Mouse (Mus musculus): ENCODE data around the gene Pgm2. TPM values are rescaled to one million over a fixed set of nuclear protein-coding genes. Genes with fewer than 3 reads are reported as not detected.
A peak's percentile ranks its signal among the peaks of the same experiment; 100 is the strongest.

Pgm2 gene
- 33.2 and 40.2 TPM in 2 replicates for polyA plus RNA-seq (2015; fragmentation: Nextera tagmentation; extraction: Ambion mirVana)

GRCm38 (mm10) chr5:64092748-64093292, at the start of gene Pgm2:
TSS of gene Pgm2 (plus strand) at chr5:64092950.
- Histone ChIP-seq H3K27ac (peak within 1 kb of the TSS; percentile 73), H3K36me3 (peaks cover under 1% of the 10 kb centered on the region), H3K9me3 (no peaks in the 10 kb centered on the region), H3K4me1 (peaks cover 12% of the 10 kb centered on the region), H3K9ac (peak within 1 kb of the TSS; percentile 67), H3K4me2 (peak within 1 kb of the TSS; percentile 69), H3K4me3 (replicated peaks) (peak within 1 kb of the TSS; percentile 69), H3K27me3 (replicated peaks) (no peaks in the 10 kb centered on the region)
- WGBS = under 1% methylated on average over 43 of the region's 43 CpGs
- ATAC-seq (ENCODE audit: insufficient read depth, low FRiP score, low read depth) = peak; percentile 94

GRCm38 (mm10) chr5:64043694-64044453, 48.9 kb upstream of the Pgm2 start:
- Histone ChIP-seq H3K4me1 (no peaks in the 10 kb centered on the region), H3K9me3 (no peaks in the 10 kb centered on the region), H3K36me3 (no peaks in the 10 kb centered on the region), H3K27ac (no peak overlapping the region), H3K4me2 (no peak overlapping the region), H3K4me3 (replicated peaks) (no peak overlapping the region), H3K27me3 (replicated peaks) (no peaks in the 10 kb centered on the region), H3K9ac (no peak overlapping the region)
- ATAC-seq (ENCODE audit: insufficient read depth, low FRiP score, low read depth) = no peak
- WGBS = 68% methylated on average over 5 of the region's 5 CpGs

- WGBS = 83% methylated on average over 18 of the region's 18 CpGs
- H3K4me1 ChIP-seq = no peaks in the 10 kb centered on the region
- H3K4me3 ChIP-seq (replicated peaks) = no peak overlapping the region
- no peak overlapping the region for H3K27ac ChIP-seq
- H3K36me3 ChIP-seq = no peaks in the 10 kb centered on the region
- H3K9me3 ChIP-seq = no peaks in the 10 kb centered on the region
- ATAC-seq (ENCODE audit: insufficient read depth, low FRiP score, low read depth) = no peak
- H3K4me2 ChIP-seq = no peak overlapping the region
- H3K27me3 ChIP-seq (replicated peaks) = no peaks in the 10 kb centered on the region
- no peak overlapping the region for H3K9ac ChIP-seq
Observed at GRCm38 (mm10) chr5:64044790-64045189, 48.0 kb upstream of the Pgm2 start.

- Histone ChIP-seq H3K4me1 (no peaks in the 10 kb centered on the region), H3K36me3 (no peaks in the 10 kb centered on the region), H3K9ac (no peak overlapping the region), H3K4me2 (no peak overlapping the region), H3K27ac (no peak overlapping the region), H3K27me3 (replicated peaks) (no peaks in the 10 kb centered on the region), H3K9me3 (no peaks in the 10 kb centered on the region), H3K4me3 (replicated peaks) (no peak overlapping the region)
- 35% methylated on average over 8 of the region's 8 CpGs for WGBS
- peak; percentile 77; the same call in 1 of the 2 replicates for ATAC-seq (ENCODE audit: insufficient read depth, low FRiP score, low read depth)
Observed at GRCm38 (mm10) chr5:64045502-64045901, 47.2 kb upstream of the Pgm2 start.

GRCm38 (mm10) chr5:64046995-64047394, 45.8 kb upstream of the Pgm2 start:
- Histone ChIP-seq H3K9me3 (no peaks in the 10 kb centered on the region), H3K4me2 (no peak overlapping the region), H3K27me3 (replicated peaks) (no peaks in the 10 kb centered on the region), H3K27ac (no peak overlapping the region), H3K4me3 (replicated peaks) (no peak overlapping the region), H3K4me1 (no peaks in the 10 kb centered on the region), H3K36me3 (no peaks in the 10 kb centered on the region), H3K9ac (no peak overlapping the region)
- ATAC-seq (ENCODE audit: insufficient read depth, low FRiP score, low read depth) = no peak
- 77% methylated on average over 11 of the region's 11 CpGs for WGBS

GRCm38 (mm10) chr5:64047921-64048320, 44.8 kb upstream of the Pgm2 start:
- 57% methylated on average over 6 of the region's 6 CpGs for WGBS

GRCm38 (mm10) chr5:64048605-64049004, 44.1 kb upstream of the Pgm2 start:
- no peak overlapping the region for H3K4me2 ChIP-seq
- no peak overlapping the region for H3K4me3 ChIP-seq (replicated peaks)
- H3K9ac ChIP-seq = no peak overlapping the region
- no peaks in the 10 kb centered on the region for H3K27me3 ChIP-seq (replicated peaks)
- no peaks in the 10 kb centered on the region for H3K4me1 ChIP-seq
- 62% methylated on average over 3 of the region's 3 CpGs for WGBS
- no peak overlapping the region for H3K27ac ChIP-seq
- no peaks in the 10 kb centered on the region for H3K9me3 ChIP-seq
- ATAC-seq (ENCODE audit: insufficient read depth, low FRiP score, low read depth) = no peak
- no peaks in the 10 kb centered on the region for H3K36me3 ChIP-seq

More at GRCm38 (mm10) chr5:64047921-64048320, 44.8 kb upstream of the Pgm2 start:
- no peak overlapping the region for H3K4me3 ChIP-seq (replicated peaks)
- H3K27me3 ChIP-seq (replicated peaks) = no peaks in the 10 kb centered on the region
- ATAC-seq (ENCODE audit: insufficient read depth, low FRiP score, low read depth) = no peak
- H3K4me2 ChIP-seq = no peak overlapping the region
- H3K9me3 ChIP-seq = no peaks in the 10 kb centered on the region
- no peaks in the 10 kb centered on the region for H3K4me1 ChIP-seq
- no peak overlapping the region for H3K9ac ChIP-seq
- no peaks in the 10 kb centered on the region for H3K36me3 ChIP-seq
- no peak overlapping the region for H3K27ac ChIP-seq

- Histone ChIP-seq H3K9me3 (no peaks in the 10 kb centered on the region), H3K4me3 (replicated peaks) (no peak overlapping the region), H3K27ac (no peak overlapping the region), H3K36me3 (no peaks in the 10 kb centered on the region), H3K27me3 (replicated peaks) (no peaks in the 10 kb centered on the region), H3K4me2 (no peak overlapping the region), H3K4me1 (no peaks in the 10 kb centered on the region), H3K9ac (no peak overlapping the region)
- ATAC-seq (ENCODE audit: insufficient read depth, low FRiP score, low read depth) = no peak
- WGBS = 86% methylated on average over 5 of the region's 5 CpGs
Observed at GRCm38 (mm10) chr5:64049256-64049655, 43.5 kb upstream of the Pgm2 start.

- WGBS = 90% methylated on average over 5 of the region's 5 CpGs
- no peak overlapping the region for H3K27ac ChIP-seq
- no peaks in the 10 kb centered on the region for H3K4me1 ChIP-seq
- no peak overlapping the region for H3K4me3 ChIP-seq (replicated peaks)
- H3K36me3 ChIP-seq = no peaks in the 10 kb centered on the region
- no peaks in the 10 kb centered on the region for H3K27me3 ChIP-seq (replicated peaks)
- H3K9ac ChIP-seq = no peak overlapping the region
- no peaks in the 10 kb centered on the region for H3K9me3 ChIP-seq
- no peak for ATAC-seq (ENCODE audit: insufficient read depth, low FRiP score, low read depth)
- no peak overlapping the region for H3K4me2 ChIP-seq
Observed at GRCm38 (mm10) chr5:64053010-64053409, 39.7 kb upstream of the Pgm2 start.

- Histone ChIP-seq H3K4me2 (no peak overlapping the region), H3K4me1 (no peaks in the 10 kb centered on the region), H3K9ac (no peak overlapping the region), H3K4me3 (replicated peaks) (no peak overlapping the region), H3K27me3 (replicated peaks) (no peaks in the 10 kb centered on the region), H3K9me3 (no peaks in the 10 kb centered on the region), H3K36me3 (no peaks in the 10 kb centered on the region), H3K27ac (no peak overlapping the region)
- no peak for ATAC-seq (ENCODE audit: insufficient read depth, low FRiP score, low read depth)
- 94% methylated on average over 6 of the region's 6 CpGs for WGBS
Observed at GRCm38 (mm10) chr5:64056210-64056609, 36.5 kb upstream of the Pgm2 start.

- Histone ChIP-seq H3K36me3 (no peaks in the 10 kb centered on the region), H3K4me2 (no peak overlapping the region), H3K4me1 (no peaks in the 10 kb centered on the region), H3K9ac (no peak overlapping the region), H3K27me3 (replicated peaks) (no peaks in the 10 kb centered on the region), H3K27ac (no peak overlapping the region), H3K4me3 (replicated peaks) (no peak overlapping the region), H3K9me3 (no peaks in the 10 kb centered on the region)
- ATAC-seq (ENCODE audit: insufficient read depth, low FRiP score, low read depth) = no peak
- 91% methylated on average over 8 of the region's 8 CpGs for WGBS
Observed at GRCm38 (mm10) chr5:64060881-64061280, 31.9 kb upstream of the Pgm2 start.

- ATAC-seq (ENCODE audit: insufficient read depth, low FRiP score, low read depth) = no peak
Observed at GRCm38 (mm10) chr5:64061643-64062042, 31.1 kb upstream of the Pgm2 start.

More at GRCm38 (mm10) chr5:64061643-64062042, 31.1 kb upstream of the Pgm2 start:
- Histone ChIP-seq H3K4me1 (no peaks in the 10 kb centered on the region), H3K4me2 (no peak overlapping the region), H3K27me3 (replicated peaks) (no peaks in the 10 kb centered on the region), H3K9ac (no peak overlapping the region), H3K27ac (no peak overlapping the region), H3K4me3 (replicated peaks) (no peak overlapping the region), H3K36me3 (no peaks in the 10 kb centered on the region), H3K9me3 (no peaks in the 10 kb centered on the region)
- WGBS = 74% methylated on average over 7 of the region's 7 CpGs

All from stomach, embryonic 15.5 days (tissue).